Mouse (Mus musculus) forebrain, embryonic 12.5 days (tissue): ENCODE data around the gene Coa6. TPM values are rescaled to one million over a fixed set of nuclear protein-coding genes. Genes with fewer than 3 reads are reported as not detected.
A peak's percentile ranks its signal among the peaks of the same experiment; 100 is the strongest.

Experiments
- ATAC-seq: fragments of 200-750 bp; cut with Nextera tagmentation; 2 replicates; pipeline ENCODE4 v1.8.0; 2017; ENCODE audit warnings: moderate TSS enrichment; ENCODE audit not compliant: low FRiP score
- H3K27ac ChIP-seq: fragments of 300-500 bp; sonication (generic); 2 replicates; pipeline ENCODE4 v1.5.1; 2016; ENCODE audit warnings: mild to moderate bottlenecking
- H3K27me3 ChIP-seq: fragments of 300-500 bp; sonication (generic); 2 replicates; pipeline ENCODE4 v1.6.1; 2016; ENCODE audit warnings: mild to moderate bottlenecking
- H3K36me3 ChIP-seq: fragments of 300-500 bp; sonication (generic); replicated peaks from 2 replicates; pipeline ENCODE4 v1.6.1; 2016; ENCODE audit warnings: mild to moderate bottlenecking
- H3K4me1 ChIP-seq: fragments of 300-500 bp; sonication (generic); 2 replicates; pipeline ENCODE4 v1.6.1; 2016
- H3K4me2 ChIP-seq: fragments of 300-500 bp; sonication (generic); 2 replicates; pipeline ENCODE4 v1.6.1; 2016; ENCODE audit warnings: mild to moderate bottlenecking, moderate library complexity
- H3K4me3 ChIP-seq: fragments of 300-500 bp; sonication (generic); replicated peaks from 2 replicates; pipeline ENCODE4 v1.5.1; 2016; ENCODE audit warnings: mild to moderate bottlenecking
- H3K9ac ChIP-seq: fragments of 300-500 bp; sonication (generic); 2 replicates; pipeline ENCODE4 v1.6.1; 2016; ENCODE audit warnings: mild to moderate bottlenecking
- H3K9me3 ChIP-seq: fragments of 300-500 bp; sonication (generic); 2 replicates; pipeline ENCODE4 v1.6.1; 2016
- WGBS: fragments of 180-500 bp; shearing (Covaris S2); methylation state at CpG from one replicate; pipeline ENCODE4 v1.1.7; 2016; 5-methylcytosine and 5-hydroxymethylcytosine counted together
- polyA plus RNA-seq: library from polyadenylated mRNA; unstranded; fragments of >200 nt; fragmentation: Nextera tagmentation; extraction: Ambion mirVana; gene quantifications from 2 replicates; pipeline ENCODE4 v1.2.1, GENCODE M21; 2016

The Coa6 gene
- polyA plus RNA-seq, 1 experiment from 2014 or later = 47.3 TPM

- H3K36me3 ChIP-seq = peaks cover 12% of the 10 kb centered on the region
- H3K9me3 ChIP-seq = no peaks in the 10 kb centered on the region
- peak within 1 kb of the TSS; percentile 87 for H3K4me3 ChIP-seq
- H3K4me2 ChIP-seq = peak within 1 kb of the TSS; percentile 88
- H3K27ac ChIP-seq = peak within 1 kb of the TSS; percentile 90
- peak within 1 kb of the TSS; percentile 80 for H3K9ac ChIP-seq
- ATAC-seq = peak; percentile 95
- H3K4me1 ChIP-seq = peaks cover 17% of the 10 kb centered on the region
- peaks cover 21% of the 10 kb centered on the region for H3K27me3 ChIP-seq
- under 1% methylated on average over 111 of the region's 124 CpGs for WGBS
These were observed 52.2 kb downstream of the Coa6 start, which contains the start of gene Tarbp1 for GRCm38 (mm10) chr8:126474299-126475187. Gene Tarbp1, minus strand, starts transcription at chr8:126475065.

Other genes with a start within 250 kb of the Coa6 start
- gene Slc35f3, start 124.0 kb upstream of the Coa6 start, polyA plus RNA-seq = 0.15 TPM in 1 of 2 replicates, not detected in the other
- gene Tarbp1, start 52.5 kb downstream of the Coa6 start, polyA plus RNA-seq = 2.4 and 2.6 TPM in 2 replicates
- 7.4 and 7.8 TPM in 2 replicates for gene Irf2bp2, start 171.5 kb downstream of the Coa6 start, polyA plus RNA-seq